Mouse (Mus musculus): ENCODE measurements around the gene Atp6v0a4.
A peak's percentile ranks its signal among the peaks of the same experiment; 100 is the strongest.

DNA sequence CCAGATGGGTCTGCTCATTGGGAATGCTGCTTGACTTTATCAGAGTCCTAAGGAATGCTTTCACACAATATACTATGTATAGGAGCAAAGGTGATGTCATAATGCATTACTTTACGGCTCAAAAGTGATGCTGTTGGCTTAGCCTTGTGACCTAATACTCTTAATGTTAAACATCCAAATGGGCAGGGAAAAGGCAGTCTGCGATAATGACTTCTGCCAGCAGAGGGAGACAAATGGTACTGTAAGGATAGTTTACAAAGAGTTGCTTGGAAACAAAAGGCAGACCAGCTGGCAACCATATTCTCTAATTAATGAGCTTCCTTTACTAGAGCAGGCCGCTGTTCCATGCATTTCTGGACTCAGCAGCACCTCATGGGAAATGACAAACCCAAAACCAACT, 35.7 kb upstream of the Atp6v0a4 start:
- TF ChIP-seq POLR2A (IDR thresholded peaks at IDR 0.05; ENCODE audit: low read depth, low read length) (no peak), CTCF (conservative IDR thresholded peaks at IDR 0.05; ENCODE audit: insufficient read depth, insufficient read length, low read depth, low read length) (peak; percentile 47)
